Mouse (Mus musculus): ENCODE measurements around the gene Myo1e.

GRCm38 (mm10) chr9:70197992-70198391, 9.2 kb upstream of the Myo1e start:
- TF ChIP-seq CTCF (IDR thresholded peaks at IDR 0.05; ENCODE audit: low read depth, low read length) (no peak), GATA1 (IDR thresholded peaks at IDR 0.05; ENCODE audit: borderline replicate concordance, low read length) (no peak), GATA2 (IDR thresholded peaks at IDR 0.05; ENCODE audit: borderline replicate concordance, low read depth, low read length) (no peak), POLR2AphosphoS5 (IDR thresholded peaks at IDR 0.05; ENCODE audit: insufficient replicate concordance, low read depth, low read length) (no peak)

Measured in G1E (cell line).